Mouse (Mus musculus) liver, embryonic 16.5 days (tissue): ENCODE measurements around the gene Bsph1. TPM values are rescaled to one million over a fixed set of nuclear protein-coding genes. Genes with fewer than 3 reads are reported as not detected.
"Not testable (repeated sequence)": the region's sequence is repeated elsewhere in the genome, so short reads cannot be mapped to it uniquely, and the experiment has no call there.

Source experiments
- ATAC-seq: fragments of 200-750 bp; cut with Nextera tagmentation; 2 replicates; pipeline ENCODE4 v1.8.0; 2017; ENCODE audit warnings: low read depth, mild to moderate bottlenecking, moderate number of reproducible peaks, moderate library complexity
- H3K27ac ChIP-seq: fragments of 300-500 bp; sonication (generic); 2 replicates; pipeline ENCODE4 v1.5.1; 2014; ENCODE audit warnings: mild to moderate bottlenecking, low read length
- H3K27me3 ChIP-seq: fragments of 300-500 bp; sonication (generic); 2 replicates; pipeline ENCODE4 v1.6.1; 2014; ENCODE audit warnings: low read depth, low read length, mixed read lengths; ENCODE audit not compliant: control insufficient read depth, insufficient read depth
- H3K36me3 ChIP-seq: fragments of 300-500 bp; sonication (generic); 2 replicates; pipeline ENCODE4 v1.6.1; 2014; ENCODE audit warnings: mild to moderate bottlenecking; ENCODE audit not compliant: control insufficient read depth, insufficient read depth
- H3K4me1 ChIP-seq: fragments of 300-500 bp; sonication (generic); 2 replicates; pipeline ENCODE4 v1.6.1; 2014; ENCODE audit warnings: low read depth, low read length, mixed read lengths; ENCODE audit not compliant: control insufficient read depth
- H3K4me2 ChIP-seq: fragments of 300-500 bp; sonication (generic); 2 replicates; pipeline ENCODE4 v1.6.1; 2014; ENCODE audit warnings: low read depth, low read length, mixed read lengths
- H3K4me3 ChIP-seq: fragments of 300-500 bp; sonication (generic); 2 replicates; pipeline ENCODE4 v1.5.1; 2014; ENCODE audit warnings: low read depth, mild to moderate bottlenecking, low read length
- H3K9ac ChIP-seq: fragments of 300-500 bp; sonication (generic); 2 replicates; pipeline ENCODE4 v1.6.1; 2014; ENCODE audit warnings: low read depth, low read length
- H3K9me3 ChIP-seq: fragments of 300-500 bp; sonication (generic); replicated peaks from 2 replicates; pipeline ENCODE4 v1.6.1; 2016; ENCODE audit warnings: low read length; ENCODE audit not compliant: control insufficient read depth
- WGBS: fragments of 180-500 bp; shearing (Covaris S2); extraction: QIAGEN DNeasy Blood & Tissue Kit; methylation state at CpG from one replicate; pipeline ENCODE4 v1.1.7; 2014; ENCODE audit not compliant: insufficient replicate concordance; 5-methylcytosine and 5-hydroxymethylcytosine counted together
- polyA plus RNA-seq: library from polyadenylated mRNA; unstranded; fragments of >200 nt; fragmentation: Nextera tagmentation; extraction: Ambion mirVana; gene quantifications from 2 replicates; pipeline ENCODE4 v1.2.1, GENCODE M21; 2015

Bsph1 gene
- not detected in 2 replicates for polyA plus RNA-seq

DNA sequence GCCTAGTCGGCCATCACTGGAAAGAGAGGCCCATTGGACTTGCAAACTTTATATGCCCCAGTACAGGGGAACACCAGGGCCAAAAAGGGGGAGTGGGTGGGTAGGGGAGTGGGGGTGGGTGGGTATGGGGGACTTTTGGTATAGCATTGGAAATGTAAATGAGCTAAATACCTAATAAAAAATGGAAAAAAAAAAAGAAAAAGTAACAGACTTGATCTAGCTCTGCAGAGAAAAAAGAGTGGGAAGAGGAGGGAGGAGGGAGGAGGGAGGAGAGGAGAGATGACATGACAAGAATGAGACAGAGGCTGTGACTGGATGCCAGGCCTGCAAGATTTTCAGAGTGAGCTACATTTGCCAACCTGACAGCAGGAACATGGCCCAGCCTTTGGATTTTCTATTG, at the start of gene Bsph1:
Gene Bsph1, plus strand, starts transcription at position 301 of the 400 bp plus-strand sequence.
- not testable (repeated sequence) for H3K4me2 ChIP-seq, H3K36me3 ChIP-seq, H3K4me3 ChIP-seq, ATAC-seq, H3K27ac ChIP-seq, H3K9ac ChIP-seq, H3K9me3 ChIP-seq, H3K27me3 ChIP-seq, H3K4me1 ChIP-seq
- WGBS = 40% methylated on average over 1 of the region's 1 CpGs

DNA sequence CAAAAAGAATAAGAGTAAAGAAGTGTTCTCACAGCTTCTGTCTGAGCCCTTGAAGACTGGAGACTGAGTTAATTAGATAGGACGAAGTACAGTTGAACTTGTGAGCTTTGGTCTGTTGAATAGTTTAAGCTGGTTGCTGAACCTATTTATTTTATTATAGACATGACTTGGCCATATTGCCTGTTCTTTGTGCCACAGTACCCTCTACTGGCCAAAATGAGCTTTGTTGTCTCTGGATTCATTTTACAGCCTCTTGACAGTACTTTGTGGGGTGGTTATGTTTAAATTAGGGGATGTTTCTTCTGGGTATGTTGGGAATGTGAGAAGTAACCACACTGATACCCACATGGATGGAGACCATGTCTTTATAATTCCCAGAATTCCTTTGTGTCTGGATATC, 60.9 kb downstream of the Bsph1 start:
- no peak overlapping the region for H3K9ac ChIP-seq
- 47% methylated on average over 1 of the region's 1 CpGs for WGBS
- H3K4me2 ChIP-seq = no peak overlapping the region
- no peak for ATAC-seq
- no peak overlapping the region for H3K27ac ChIP-seq
- H3K27me3 ChIP-seq = no peaks in the 10 kb centered on the region
- no peaks in the 10 kb centered on the region for H3K9me3 ChIP-seq
- H3K36me3 ChIP-seq = no peaks in the 10 kb centered on the region
- H3K4me1 ChIP-seq = no peaks in the 10 kb centered on the region
- no peak overlapping the region for H3K4me3 ChIP-seq

Other genes starting within 250 kb of the Bsph1 start
- gene Vmn1r89, start 237.8 kb upstream of the Bsph1 start, polyA plus RNA-seq = not detected in 2 replicates
- gene Lig1, start 173.6 kb upstream of the Bsph1 start, polyA plus RNA-seq = 80.3 and 87.9 TPM in 2 replicates
- gene Zswim9, start 172.1 kb upstream of the Bsph1 start, polyA plus RNA-seq = 2.2 and 3.3 TPM in 2 replicates
- 2.1 and 2.5 TPM in 2 replicates for gene Pla2g4c, start 126.2 kb upstream of the Bsph1 start, polyA plus RNA-seq
- not detected in 2 replicates for gene Cabp5, start 52.7 kb upstream of the Bsph1 start, polyA plus RNA-seq
- not detected in 2 replicates for gene Bsph2, start 120.2 kb downstream of the Bsph1 start, polyA plus RNA-seq
- gene Sult2a5, start 173.1 kb downstream of the Bsph1 start, polyA plus RNA-seq = 0.20 and 0.28 TPM in 2 replicates